Mouse (Mus musculus): ENCODE data around the gene Gm42742. TPM values are rescaled to one million over a fixed set of nuclear protein-coding genes. Genes with fewer than 3 reads are reported as not detected.

The Gm42742 gene
- polyA plus RNA-seq, 1 experiment: 2.2 TPM

GRCm38 (mm10) chr7:127021563-127022527, 948 bp upstream of the Gm42742 start:
- TF ChIP-seq CTCF (IDR thresholded peaks at IDR 0.05; ENCODE audit: low read depth, low read length) (no peak), EP300 (IDR thresholded peaks at IDR 0.05; ENCODE audit: insufficient read depth, low read depth, low read length) (no peak), POLR2A (IDR thresholded peaks at IDR 0.05; ENCODE audit: insufficient read depth, low read length) (no peak)
- H3K4me1 ChIP-seq (ENCODE audit: control insufficient read depth, insufficient read depth, low read length): no peaks in the 10 kb centered on the region
- H3K4me3 ChIP-seq (ENCODE audit: low read depth, low read length): peak overlapping the region; percentile 64
- H3K27me3 ChIP-seq (ENCODE audit: control insufficient read depth, insufficient read depth, low read length, poor library complexity, severe bottlenecking): no peaks in the 10 kb centered on the region
- H3K36me3 ChIP-seq (ENCODE audit: control insufficient read depth, insufficient read depth, low read length, poor library complexity, severe bottlenecking): peaks cover 24% of the 10 kb centered on the region
- no peaks in the 10 kb centered on the region for H3K9me3 ChIP-seq (replicated peaks; ENCODE audit: control insufficient read depth, insufficient read depth, low read length, poor library complexity, severe bottlenecking)
- peak overlapping the region; percentile 37 for H3K27ac ChIP-seq (ENCODE audit: insufficient read depth, low read length)
- peak overlapping the region; percentile 57 for H3K9ac ChIP-seq (ENCODE audit: low read depth, poor library complexity, severe bottlenecking)

GRCm38 (mm10) chr7:127020491-127020890, 406 bp downstream of the Gm42742 start:
- Histone ChIP-seq H3K4me3 (ENCODE audit: low read depth, low read length) (peak overlapping the region; percentile 64), H3K27ac (ENCODE audit: insufficient read depth, low read length) (no peak overlapping the region), H3K4me1 (ENCODE audit: control insufficient read depth, insufficient read depth, low read length) (no peaks in the 10 kb centered on the region), H3K36me3 (ENCODE audit: control insufficient read depth, insufficient read depth, low read length, poor library complexity, severe bottlenecking) (peaks cover 26% of the 10 kb centered on the region), H3K9ac (ENCODE audit: low read depth, poor library complexity, severe bottlenecking) (peak overlapping the region; percentile 57), H3K9me3 (replicated peaks; ENCODE audit: control insufficient read depth, insufficient read depth, low read length, poor library complexity, severe bottlenecking) (no peaks in the 10 kb centered on the region), H3K27me3 (ENCODE audit: control insufficient read depth, insufficient read depth, low read length, poor library complexity, severe bottlenecking) (no peaks in the 10 kb centered on the region)
- no peak for TF ChIP-seq POLR2A (IDR thresholded peaks at IDR 0.05; ENCODE audit: insufficient read depth, low read length)
- no peak for TF ChIP-seq CTCF (IDR thresholded peaks at IDR 0.05; ENCODE audit: low read depth, low read length)
- TF ChIP-seq EP300 (IDR thresholded peaks at IDR 0.05; ENCODE audit: insufficient read depth, low read depth, low read length): no peak

GRCm38 (mm10) chr7:127020031-127020430, 866 bp downstream of the Gm42742 start:
- H3K9me3 ChIP-seq (replicated peaks; ENCODE audit: control insufficient read depth, insufficient read depth, low read length, poor library complexity, severe bottlenecking): no peaks in the 10 kb centered on the region
- no peak overlapping the region for H3K4me3 ChIP-seq (ENCODE audit: low read depth, low read length)
- H3K4me1 ChIP-seq (ENCODE audit: control insufficient read depth, insufficient read depth, low read length): no peaks in the 10 kb centered on the region
- no peak overlapping the region; the same call in 1 of the 2 replicates for H3K9ac ChIP-seq (ENCODE audit: low read depth, poor library complexity, severe bottlenecking)
- no peak for TF ChIP-seq EP300 (IDR thresholded peaks at IDR 0.05; ENCODE audit: insufficient read depth, low read depth, low read length)
- TF ChIP-seq POLR2A (IDR thresholded peaks at IDR 0.05; ENCODE audit: insufficient read depth, low read length): no peak
- TF ChIP-seq CTCF (IDR thresholded peaks at IDR 0.05; ENCODE audit: low read depth, low read length): no peak
- no peaks in the 10 kb centered on the region for H3K27me3 ChIP-seq (ENCODE audit: control insufficient read depth, insufficient read depth, low read length, poor library complexity, severe bottlenecking)
- peaks cover 29% of the 10 kb centered on the region for H3K36me3 ChIP-seq (ENCODE audit: control insufficient read depth, insufficient read depth, low read length, poor library complexity, severe bottlenecking)
- no peak overlapping the region for H3K27ac ChIP-seq (ENCODE audit: insufficient read depth, low read length)

- H3K4me1 ChIP-seq (ENCODE audit: control insufficient read depth, insufficient read depth, low read length): no peaks in the 10 kb centered on the region
Measured at GRCm38 (mm10) chr7:127019306-127019960, 1.5 kb downstream of the Gm42742 start.

GRCm38 (mm10) chr7:127018416-127019305, 2.2 kb downstream of the Gm42742 start:
- Histone ChIP-seq H3K27ac (ENCODE audit: insufficient read depth, low read length) (no peak overlapping the region), H3K4me3 (ENCODE audit: low read depth, low read length) (no peak overlapping the region), H3K9ac (ENCODE audit: low read depth, poor library complexity, severe bottlenecking) (no peak overlapping the region), H3K4me1 (ENCODE audit: control insufficient read depth, insufficient read depth, low read length) (no peaks in the 10 kb centered on the region), H3K9me3 (replicated peaks; ENCODE audit: control insufficient read depth, insufficient read depth, low read length, poor library complexity, severe bottlenecking) (no peaks in the 10 kb centered on the region), H3K36me3 (ENCODE audit: control insufficient read depth, insufficient read depth, low read length, poor library complexity, severe bottlenecking) (peaks cover 21% of the 10 kb centered on the region), H3K27me3 (ENCODE audit: control insufficient read depth, insufficient read depth, low read length, poor library complexity, severe bottlenecking) (no peaks in the 10 kb centered on the region)
- TF ChIP-seq POLR2A (IDR thresholded peaks at IDR 0.05; ENCODE audit: insufficient read depth, low read length) (no peak), EP300 (IDR thresholded peaks at IDR 0.05; ENCODE audit: insufficient read depth, low read depth, low read length) (no peak), CTCF (IDR thresholded peaks at IDR 0.05; ENCODE audit: low read depth, low read length) (no peak)

More at GRCm38 (mm10) chr7:127019306-127019960, 1.5 kb downstream of the Gm42742 start:
- H3K27me3 ChIP-seq (ENCODE audit: control insufficient read depth, insufficient read depth, low read length, poor library complexity, severe bottlenecking): no peaks in the 10 kb centered on the region
- H3K4me3 ChIP-seq (ENCODE audit: low read depth, low read length): no peak overlapping the region
- peaks cover 29% of the 10 kb centered on the region for H3K36me3 ChIP-seq (ENCODE audit: control insufficient read depth, insufficient read depth, low read length, poor library complexity, severe bottlenecking)
- no peak overlapping the region for H3K9ac ChIP-seq (ENCODE audit: low read depth, poor library complexity, severe bottlenecking)
- no peaks in the 10 kb centered on the region for H3K9me3 ChIP-seq (replicated peaks; ENCODE audit: control insufficient read depth, insufficient read depth, low read length, poor library complexity, severe bottlenecking)
- no peak overlapping the region for H3K27ac ChIP-seq (ENCODE audit: insufficient read depth, low read length)
- TF ChIP-seq POLR2A (IDR thresholded peaks at IDR 0.05; ENCODE audit: insufficient read depth, low read length): no peak
- TF ChIP-seq EP300 (IDR thresholded peaks at IDR 0.05; ENCODE audit: insufficient read depth, low read depth, low read length): no peak
- no peak for TF ChIP-seq CTCF (IDR thresholded peaks at IDR 0.05; ENCODE audit: low read depth, low read length)

Measured in ES-Bruce4 (cell line).